Mouse (Mus musculus): ENCODE results near the gene Heg1.

Gene Heg1

GRCm38 (mm10) chr16:33769848-33770247 lies 85.7 kb downstream of the Heg1 start:
- in situ Hi-C loops (cut with MboI, MseI) = no loop called here

GRCm38 (mm10) chr16:33770778-33771454 lies 86.7 kb downstream of the Heg1 start:
- in situ Hi-C loops (cut with MboI, MseI) = no loop called here

GRCm38 (mm10) chr16:33772809-33773208 lies 88.6 kb downstream of the Heg1 start:
- in situ Hi-C loops (cut with MboI, MseI) = no loop called here

- in situ Hi-C loops (cut with MboI, MseI) = no loop called here
Measured at GRCm38 (mm10) chr16:33774972-33775371, 90.8 kb downstream of the Heg1 start.

GRCm38 (mm10) chr16:33775733-33776335 lies 91.7 kb downstream of the Heg1 start:
- in situ Hi-C loops (cut with MboI, MseI) = no loop called here

- in situ Hi-C loops (cut with MboI, MseI) = no loop called here
Measured at GRCm38 (mm10) chr16:33776766-33777529, 92.8 kb downstream of the Heg1 start.

- in situ Hi-C loops (cut with MboI, MseI) = no loop called here
Measured at GRCm38 (mm10) chr16:33777607-33778006, 93.4 kb downstream of the Heg1 start.

GRCm38 (mm10) chr16:33781789-33782728 lies 97.9 kb downstream of the Heg1 start:
- in situ Hi-C loops (cut with MboI, MseI) = no loop called here

GRCm38 (mm10) chr16:33782729-33783091 lies 98.5 kb downstream of the Heg1 start:
- in situ Hi-C loops (cut with MboI, MseI) = no loop called here

GRCm38 (mm10) chr16:33784547-33784946 lies 100.4 kb downstream of the Heg1 start:
- in situ Hi-C loops (cut with MboI, MseI) = no loop called here

- in situ Hi-C loops (cut with MboI, MseI) = no loop called here
Measured at GRCm38 (mm10) chr16:33785092-33785704, 101.0 kb downstream of the Heg1 start.

- in situ Hi-C loops (cut with MboI, MseI) = no loop called here
Measured at GRCm38 (mm10) chr16:33786657-33787390, 102.7 kb downstream of the Heg1 start.

- in situ Hi-C loops (cut with MboI, MseI) = no loop called here
Measured at GRCm38 (mm10) chr16:33793846-33794791, 109.9 kb downstream of the Heg1 start, which contains the start of gene Muc13. Gene Muc13, plus strand, starts transcription at chr16:33794037.

GRCm38 (mm10) chr16:33795106-33795505 lies 110.9 kb downstream of the Heg1 start:
- in situ Hi-C loops (cut with MboI, MseI) = no loop called here

- in situ Hi-C loops (cut with MboI, MseI) = no loop called here
Measured at GRCm38 (mm10) chr16:33795887-33796286, 111.7 kb downstream of the Heg1 start.

GRCm38 (mm10) chr16:33796756-33797155 lies 112.6 kb downstream of the Heg1 start:
- in situ Hi-C loops (cut with MboI, MseI) = no loop called here

- in situ Hi-C loops (cut with MboI, MseI) = no loop called here
Measured at GRCm38 (mm10) chr16:33797860-33798259, 113.7 kb downstream of the Heg1 start.

GRCm38 (mm10) chr16:33810002-33810401 lies 125.8 kb downstream of the Heg1 start:
- in situ Hi-C loops (cut with MboI, MseI) = no loop called here

GRCm38 (mm10) chr16:33818413-33819165 lies 134.4 kb downstream of the Heg1 start:
- in situ Hi-C loops (cut with MboI, MseI) = no loop called here

Data from regulatory T cell (primary cell).